Mouse (Mus musculus): Measurements from ENCODE around the gene Ttc38. TPM values are rescaled to one million over a fixed set of nuclear protein-coding genes. Genes with fewer than 3 reads are reported as not detected.

Gene Ttc38
- total and polyA plus RNA-seq, 3 experiments = 2.1 to 4.2 TPM; not detected in 1

- H3K9me3 ChIP-seq (replicated peaks; ENCODE audit: insufficient read depth, low read length) = no peaks in the 10 kb centered on the region
- no peaks in the 10 kb centered on the region for H3K36me3 ChIP-seq (ENCODE audit: control insufficient read depth in 1 of 2, insufficient read depth in 2 of 2, low read length in 2 of 2)
- TF ChIP-seq USF2 (IDR thresholded peaks at IDR 0.05; ENCODE audit: borderline replicate concordance in 1 of 2, insufficient read depth in 1 of 2, low read depth in 1 of 2, low read length in 2 of 2) (no peak), MYB (IDR thresholded peaks at IDR 0.05; ENCODE audit: low read depth, low read length) (no peak), HCFC1 (IDR thresholded peaks at IDR 0.05; ENCODE audit: low read depth, low read length) (no peak), RAD21 (IDR thresholded peaks at IDR 0.05; ENCODE audit: low read depth, low read length) (no peak), POLR2A (IDR thresholded peaks at IDR 0.05; ENCODE audit: control insufficient read depth in 1 of 2, insufficient read depth in 1 of 2, low read depth in 1 of 2, low read length in 2 of 2, poor library complexity in 1 of 2) (no peak), ZC3H11A (IDR thresholded peaks at IDR 0.05; ENCODE audit: low read depth, low read length) (no peak), NELFE (IDR thresholded peaks at IDR 0.05; ENCODE audit: low read depth, low read length) (no peak), TAL1 (IDR thresholded peaks at IDR 0.05; ENCODE audit: low read length) (no peak), MEF2A (IDR thresholded peaks at IDR 0.05; ENCODE audit: extremely low read depth, insufficient replicate concordance, low read depth, low read length, poor library complexity, severe bottlenecking) (no peak), POLR2AphosphoS2 (IDR thresholded peaks at IDR 0.05; ENCODE audit: low read length) (no peak), CHD2 (IDR thresholded peaks at IDR 0.05; ENCODE audit: low read length) (no peak)
- no peaks in the 10 kb centered on the region for H3K79me2 ChIP-seq (ENCODE audit: control insufficient read depth, insufficient read depth, low read length, poor library complexity)
- H3K27me3 ChIP-seq (ENCODE audit: control insufficient read depth in 1 of 2, insufficient read depth in 2 of 2, low read length in 2 of 2) = no peaks in the 10 kb centered on the region
- H3K4me3 ChIP-seq (ENCODE audit: control insufficient read depth in 1 of 2, insufficient read depth in 1 of 2, low read depth in 2 of 2, low read length in 2 of 2) = no peak overlapping the region
- no peak overlapping the region for H3K27ac ChIP-seq (ENCODE audit: control insufficient read depth, low read depth, low read length)
- H3K9ac ChIP-seq (ENCODE audit: control insufficient read depth, low read depth, low read length, poor library complexity, severe bottlenecking) = no peak overlapping the region
- no peaks in the 10 kb centered on the region for H3K4me1 ChIP-seq (ENCODE audit: control insufficient read depth in 1 of 2, insufficient read depth in 2 of 2, low read length in 2 of 2)
- no peak for DNase-seq (ENCODE audit: low read depth, low spot score)
These were observed 40.7 kb upstream of the Ttc38 start for GRCm38 (mm10) chr15:85791449-85791848.

DNA sequence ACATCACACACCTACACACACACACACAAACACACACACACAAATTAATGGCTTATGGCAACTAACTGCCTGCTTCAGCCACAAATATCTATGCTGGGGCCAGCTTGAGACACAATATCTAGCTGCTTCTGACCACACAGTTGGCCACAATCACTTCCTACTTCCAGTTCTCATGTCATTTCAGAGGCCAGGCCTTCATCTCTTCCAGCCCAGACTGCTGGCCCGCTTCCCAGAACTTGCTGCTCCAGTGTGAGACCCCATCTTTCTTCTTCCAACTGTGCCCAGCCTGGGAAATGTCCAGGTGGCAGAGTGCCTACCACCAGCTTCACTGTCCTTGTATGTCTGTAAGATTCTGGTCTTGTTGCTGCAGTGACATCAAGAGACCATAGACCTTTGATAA lies 39.3 kb upstream of the Ttc38 start:
- TF ChIP-seq POLR2AphosphoS5 (IDR thresholded peaks at IDR 0.05; ENCODE audit: borderline replicate concordance, low read depth, low read length) (no peak), GABPA (IDR thresholded peaks at IDR 0.05; ENCODE audit: low read depth, low read length) (no peak), POLR2A (IDR thresholded peaks at IDR 0.05; ENCODE audit: control insufficient read depth in 1 of 2, insufficient read depth in 1 of 2, low read depth in 1 of 2, low read length in 2 of 2, poor library complexity in 1 of 2) (no peak)
- H3K27ac ChIP-seq (ENCODE audit: control insufficient read depth, low read depth, low read length) = no peak overlapping the region
- H3K36me3 ChIP-seq (ENCODE audit: control insufficient read depth in 1 of 2, insufficient read depth in 2 of 2, low read length in 2 of 2) = no peaks in the 10 kb centered on the region
- no peaks in the 10 kb centered on the region for H3K79me2 ChIP-seq (ENCODE audit: control insufficient read depth, insufficient read depth, low read length, poor library complexity)
- no peaks in the 10 kb centered on the region for H3K27me3 ChIP-seq (ENCODE audit: control insufficient read depth in 1 of 2, insufficient read depth in 2 of 2, low read length in 2 of 2)
- no peaks in the 10 kb centered on the region for H3K4me1 ChIP-seq (ENCODE audit: control insufficient read depth in 1 of 2, insufficient read depth in 2 of 2, low read length in 2 of 2)
- no peak overlapping the region for H3K9ac ChIP-seq (ENCODE audit: control insufficient read depth, low read depth, low read length, poor library complexity, severe bottlenecking)
- H3K4me3 ChIP-seq (ENCODE audit: control insufficient read depth in 1 of 2, insufficient read depth in 1 of 2, low read depth in 2 of 2, low read length in 2 of 2) = no peak overlapping the region
- H3K9me3 ChIP-seq (replicated peaks; ENCODE audit: insufficient read depth, low read length) = no peaks in the 10 kb centered on the region
- DNase-seq (ENCODE audit: low read depth, low spot score) = no peak

DNA sequence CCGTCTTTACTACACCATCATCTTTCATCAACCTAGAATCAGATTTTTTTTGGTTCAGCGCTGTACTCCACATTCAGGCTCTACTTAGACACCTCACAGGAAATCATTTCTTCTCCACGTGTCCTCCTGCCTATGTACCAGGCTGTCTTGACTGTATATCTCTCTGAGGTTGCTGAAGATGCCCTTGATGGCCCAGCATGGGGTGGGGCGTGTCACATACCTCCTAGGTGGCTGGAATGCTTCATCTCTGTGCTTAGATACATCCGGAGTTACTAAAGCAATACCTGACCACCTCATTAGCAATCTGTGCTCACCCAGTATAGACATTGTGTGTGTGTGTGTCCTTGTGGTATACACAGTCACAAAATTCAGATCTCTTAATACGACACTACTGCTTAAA lies 36.6 kb upstream of the Ttc38 start:
- no peaks in the 10 kb centered on the region for H3K79me2 ChIP-seq (ENCODE audit: control insufficient read depth, insufficient read depth, low read length, poor library complexity)
- H3K4me3 ChIP-seq (ENCODE audit: control insufficient read depth in 1 of 2, insufficient read depth in 1 of 2, low read depth in 2 of 2, low read length in 2 of 2) = no peak overlapping the region
- no peak for DNase-seq (ENCODE audit: low read depth, low spot score)
- TF ChIP-seq UBTF (IDR thresholded peaks at IDR 0.05; ENCODE audit: borderline replicate concordance, insufficient read depth, low read depth, low read length) (no peak), USF2 (IDR thresholded peaks at IDR 0.05; ENCODE audit: borderline replicate concordance in 1 of 2, insufficient read depth in 1 of 2, low read depth in 1 of 2, low read length in 2 of 2) (no peak), MYB (IDR thresholded peaks at IDR 0.05; ENCODE audit: low read depth, low read length) (no peak)
- H3K4me1 ChIP-seq (ENCODE audit: control insufficient read depth in 1 of 2, insufficient read depth in 2 of 2, low read length in 2 of 2) = no peaks in the 10 kb centered on the region
- H3K9me3 ChIP-seq (replicated peaks; ENCODE audit: insufficient read depth, low read length) = no peaks in the 10 kb centered on the region
- no peaks in the 10 kb centered on the region for H3K27me3 ChIP-seq (ENCODE audit: control insufficient read depth in 1 of 2, insufficient read depth in 2 of 2, low read length in 2 of 2)
- no peaks in the 10 kb centered on the region for H3K36me3 ChIP-seq (ENCODE audit: control insufficient read depth in 1 of 2, insufficient read depth in 2 of 2, low read length in 2 of 2)
- no peak overlapping the region for H3K27ac ChIP-seq (ENCODE audit: control insufficient read depth, low read depth, low read length)
- H3K9ac ChIP-seq (ENCODE audit: control insufficient read depth, low read depth, low read length, poor library complexity, severe bottlenecking) = no peak overlapping the region
